Comparison of ENCODE assay signal across 1 mouse cellular context in the genomic region with DNA sequence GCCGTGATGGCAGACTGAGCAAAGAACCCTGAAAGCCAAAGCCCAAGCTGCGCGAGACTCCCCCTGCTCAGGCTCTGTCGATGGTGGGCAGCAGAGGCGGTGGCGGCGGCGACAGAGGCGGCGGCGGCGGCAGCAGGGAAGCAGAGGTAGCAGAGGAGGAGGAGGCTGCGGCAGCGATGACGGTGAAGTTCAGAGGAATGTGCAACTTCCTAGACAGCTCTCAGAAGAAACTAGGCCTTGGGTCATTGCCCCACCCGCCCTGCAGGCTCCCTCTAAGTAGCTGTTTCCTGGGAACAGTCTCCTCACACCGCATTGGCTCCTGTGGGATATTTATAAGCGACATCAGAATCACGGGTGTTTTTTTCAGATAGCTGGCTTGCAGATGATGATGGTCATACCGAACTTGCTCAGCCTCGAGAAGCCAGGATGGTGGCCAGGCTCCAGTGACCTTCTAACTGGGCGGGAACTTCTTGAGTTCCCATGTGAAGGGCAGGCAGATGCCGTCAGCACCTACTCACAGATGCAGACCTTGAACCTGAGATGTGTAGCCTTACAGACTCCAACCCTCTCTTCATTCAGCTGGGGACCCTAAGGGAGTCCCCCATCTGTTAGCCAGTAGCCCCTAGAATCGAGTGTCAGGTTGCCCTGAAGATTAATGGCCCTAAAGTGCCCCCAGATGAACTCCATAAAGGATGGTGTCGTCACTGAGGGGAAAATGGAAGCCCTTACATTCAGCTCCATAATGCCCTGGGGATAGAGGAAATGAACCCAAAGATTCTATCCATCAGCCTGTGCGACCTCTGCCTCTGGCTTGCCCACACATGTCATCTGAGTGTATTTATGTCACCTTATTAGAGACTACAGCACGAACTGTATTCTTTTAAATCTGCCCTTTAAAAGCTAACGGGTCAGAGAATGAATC.
TF ChIP-seq lines count a peak whose summit lies in the region.

No protein-coding gene starts in this region.

TF ChIP-seq in MEL, 35 proteins besides CTCF, POLR2A, EP300 and RAD21 (continued from another document):
- TF ChIP-seq BHLHE40 (IDR thresholded peaks at IDR 0.05; ENCODE audit: borderline replicate concordance, low read depth, low read length) (no peak), JUND (IDR thresholded peaks at IDR 0.05; ENCODE audit: low read depth, low read length) (no peak), MYB (IDR thresholded peaks at IDR 0.05; ENCODE audit: low read depth, low read length) (no peak), NELFE (IDR thresholded peaks at IDR 0.05; ENCODE audit: low read depth, low read length) (no peak), CHD2 (IDR thresholded peaks at IDR 0.05; ENCODE audit: low read length) (no peak), ZKSCAN1 (IDR thresholded peaks at IDR 0.05; ENCODE audit: low read depth, low read length) (no peak), NRF1 (IDR thresholded peaks at IDR 0.05; ENCODE audit: insufficient read depth, low read depth, low read length, poor library complexity, severe bottlenecking) (no peak), MXI1 (IDR thresholded peaks at IDR 0.05; ENCODE audit: low read depth, low read length) (no peak), KAT2A (conservative IDR thresholded peaks at IDR 0.05; ENCODE audit: low read depth, low read length) (no peak), CHD1 (IDR thresholded peaks at IDR 0.05; ENCODE audit: low read depth, low read length) (no peak), MAZ (IDR thresholded peaks at IDR 0.05; ENCODE audit: low read depth, low read length) (no peak), GABPA (IDR thresholded peaks at IDR 0.05; ENCODE audit: low read depth, low read length) (no peak)
